Mouse (Mus musculus): ENCODE measurements at regions not wholly inside any gene's neighbourhood (a gene's known extent, or its start where the extent isn't known, plus 50 kb on each side); places are given as distances from the start of the nearest gene placed in this dataset.

GRCm38 (mm10) chr9:115775858-115776257, 133.4 kb upstream of the Gadl1 start:
- no peaks in the 10 kb centered on the region for H3K27me3 ChIP-seq
- no peaks in the 10 kb centered on the region for H3K4me1 ChIP-seq
- H3K9ac ChIP-seq (replicated peaks), result no peak overlapping the region
- no peak for ATAC-seq (ENCODE audit: low FRiP score, low read depth)
- 71% methylated on average over 7 of the region's 7 CpGs for WGBS
- 0 out of 2 replicates have a peak, but pooled peaks cover 2% of the 10 kb centered on the region for H3K9me3 ChIP-seq
- no peak overlapping the region for H3K4me2 ChIP-seq (replicated peaks)
- H3K27ac ChIP-seq (replicated peaks), result no peak overlapping the region
- H3K4me3 ChIP-seq, result no peak overlapping the region
- no peaks in the 10 kb centered on the region for H3K36me3 ChIP-seq

DNA sequence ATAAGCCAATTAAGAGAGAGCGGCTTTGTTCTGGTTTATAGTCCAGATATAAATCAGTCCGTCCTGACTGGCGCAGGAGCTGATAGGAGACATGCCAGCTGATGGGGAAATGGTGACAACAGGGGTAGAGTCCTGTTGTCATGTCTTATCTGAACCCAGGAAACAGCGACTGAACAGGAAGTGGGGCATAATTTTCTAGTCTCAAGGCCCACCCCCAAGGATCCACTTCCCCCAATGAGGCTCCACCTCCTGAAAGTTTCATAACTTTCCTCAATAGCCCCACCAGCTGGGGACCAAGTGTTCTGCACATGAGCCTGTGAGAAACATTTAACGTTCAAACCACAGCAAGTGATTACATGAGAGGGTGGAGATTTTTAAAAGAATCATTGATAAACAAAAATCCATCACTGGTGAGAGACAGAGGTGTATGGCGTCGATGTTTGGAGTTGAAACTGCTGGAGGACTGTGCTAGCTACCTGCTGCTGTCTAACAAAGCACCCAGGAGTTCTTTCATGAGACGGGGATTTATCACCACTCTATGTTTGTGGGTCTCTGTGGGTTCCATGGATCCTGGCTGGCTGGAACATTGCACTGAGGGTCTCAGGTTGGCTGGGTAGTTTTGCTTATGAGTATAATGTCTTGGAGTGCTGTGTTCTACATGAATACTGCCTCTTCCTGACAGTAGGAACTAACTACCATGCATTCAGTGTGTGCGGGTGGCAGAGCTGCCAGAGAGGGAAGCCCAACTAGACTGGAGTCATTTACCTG, 132.0 kb upstream of the Gadl1 start:
- ATAC-seq (ENCODE audit: low FRiP score, low read depth), result no peak
- Histone ChIP-seq H3K9ac (replicated peaks) (no peak overlapping the region), H3K4me2 (replicated peaks) (no peak overlapping the region), H3K27me3 (no peaks in the 10 kb centered on the region), H3K36me3 (no peaks in the 10 kb centered on the region), H3K9me3 (0 out of 2 replicates have a peak, but pooled peaks cover 2% of the 10 kb centered on the region), H3K4me1 (no peaks in the 10 kb centered on the region), H3K27ac (replicated peaks) (no peak overlapping the region), H3K4me3 (no peak overlapping the region)
- WGBS, result 91% methylated on average over 9 of the region's 9 CpGs

DNA sequence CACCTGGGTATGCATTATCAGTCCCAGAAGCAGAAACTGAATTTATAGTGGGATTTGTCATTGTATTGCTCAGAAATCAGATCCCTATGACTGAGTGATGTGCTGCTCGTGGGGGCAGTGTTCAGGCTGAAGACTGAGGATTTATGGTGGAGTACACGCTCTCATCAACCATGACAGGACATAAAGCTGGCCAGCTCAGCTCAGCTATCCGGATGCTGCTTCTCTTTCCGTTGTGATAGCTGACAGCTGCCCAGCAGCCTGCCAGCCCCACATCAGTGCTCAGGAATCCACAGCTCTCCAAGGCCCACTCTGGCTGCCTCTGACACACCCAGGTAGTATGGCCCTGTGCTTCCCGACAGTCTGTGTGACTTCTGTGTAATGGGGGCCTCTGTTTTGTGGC, 130.4 kb upstream of the Gadl1 start:
- Histone ChIP-seq H3K9me3 (0 out of 2 replicates have a peak, but pooled peaks cover 2% of the 10 kb centered on the region), H3K27ac (replicated peaks) (no peak overlapping the region), H3K9ac (replicated peaks) (no peak overlapping the region), H3K4me3 (no peak overlapping the region), H3K4me2 (replicated peaks) (no peak overlapping the region), H3K4me1 (no peaks in the 10 kb centered on the region), H3K27me3 (no peaks in the 10 kb centered on the region), H3K36me3 (no peaks in the 10 kb centered on the region)
- WGBS, result 90% methylated on average over 5 of the region's 5 CpGs
- no peak for ATAC-seq (ENCODE audit: low FRiP score, low read depth)

GRCm38 (mm10) chr9:115799330-115799729, 109.9 kb upstream of the Gadl1 start:
- H3K4me3 ChIP-seq, result no peak overlapping the region
- no peak overlapping the region for H3K9ac ChIP-seq (replicated peaks)
- H3K4me1 ChIP-seq, result peaks cover 4% of the 10 kb centered on the region
- H3K27ac ChIP-seq (replicated peaks), result no peak overlapping the region
- ATAC-seq (ENCODE audit: low FRiP score, low read depth), result no peak
- WGBS, result 85% methylated on average over 3 of the region's 3 CpGs
- H3K27me3 ChIP-seq, result no peaks in the 10 kb centered on the region
- no peak overlapping the region for H3K4me2 ChIP-seq (replicated peaks)
- no peaks in the 10 kb centered on the region for H3K9me3 ChIP-seq
- no peaks in the 10 kb centered on the region for H3K36me3 ChIP-seq

GRCm38 (mm10) chr9:115800624-115801023, 108.6 kb upstream of the Gadl1 start:
- Histone ChIP-seq H3K27ac (replicated peaks) (peak overlapping the region; percentile 30), H3K4me2 (replicated peaks) (no peak overlapping the region; the same call in 1 of the 2 replicates), H3K4me1 (peaks cover 10% of the 10 kb centered on the region), H3K9me3 (no peaks in the 10 kb centered on the region), H3K4me3 (no peak overlapping the region), H3K27me3 (no peaks in the 10 kb centered on the region), H3K9ac (replicated peaks) (no peak overlapping the region), H3K36me3 (no peaks in the 10 kb centered on the region)
- 26% methylated on average over 6 of the region's 6 CpGs for WGBS
- ATAC-seq (ENCODE audit: low FRiP score, low read depth), result peak; percentile 38; the same call in 1 of the 2 replicates

DNA sequence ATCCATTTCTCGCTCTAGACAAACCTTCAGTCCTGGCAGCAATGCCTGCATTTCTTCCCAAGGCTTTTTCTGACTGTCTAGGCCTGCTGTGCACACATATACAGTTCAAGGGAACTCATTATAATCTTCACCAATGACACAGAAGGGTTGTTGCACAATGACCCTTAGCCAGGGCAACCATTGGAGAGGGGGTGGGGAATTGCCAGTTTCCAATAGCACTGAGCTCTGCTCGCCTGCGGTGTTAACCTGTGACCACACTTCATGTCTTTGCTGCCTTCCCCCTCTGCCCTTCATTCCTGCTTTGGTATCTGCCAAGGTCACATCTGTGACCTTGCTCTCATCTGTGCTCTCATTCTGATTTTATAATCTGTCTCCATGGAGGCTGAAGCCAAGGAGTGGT, 106.2 kb upstream of the Gadl1 start:
- Histone ChIP-seq H3K9me3 (no peaks in the 10 kb centered on the region), H3K27me3 (no peaks in the 10 kb centered on the region)
- 81% methylated on average over 3 of the region's 3 CpGs for WGBS

DNA sequence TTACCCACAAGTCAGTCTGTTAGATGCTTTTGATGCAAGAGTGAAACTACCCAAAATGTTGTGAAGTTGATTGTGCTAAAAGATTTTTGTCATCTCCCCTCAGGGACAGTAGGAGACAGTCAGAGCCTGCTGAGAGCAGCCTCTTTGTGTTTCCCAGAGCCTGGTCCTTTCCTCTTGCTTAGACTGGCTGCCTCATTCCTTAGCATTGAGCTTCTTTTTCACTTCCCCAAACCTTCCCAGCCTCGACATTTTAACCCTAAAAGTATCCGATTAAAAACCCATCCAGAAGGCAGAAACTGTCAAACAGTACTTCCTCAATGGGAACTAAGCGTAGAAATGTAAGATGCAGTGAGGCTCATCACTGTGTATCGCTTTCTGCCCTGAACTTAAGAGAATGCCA, 104.0 kb upstream of the Gadl1 start:
- H3K36me3 ChIP-seq, result no peaks in the 10 kb centered on the region
- no peak overlapping the region for H3K4me3 ChIP-seq
- H3K4me2 ChIP-seq (replicated peaks), result no peak overlapping the region
- peaks cover 16% of the 10 kb centered on the region for H3K4me1 ChIP-seq
- H3K27ac ChIP-seq (replicated peaks), result no peak overlapping the region
- WGBS, result 32% methylated on average over 4 of the region's 4 CpGs
- H3K9ac ChIP-seq (replicated peaks), result no peak overlapping the region
- H3K9me3 ChIP-seq, result no peaks in the 10 kb centered on the region
- no peaks in the 10 kb centered on the region for H3K27me3 ChIP-seq
- no peak for ATAC-seq (ENCODE audit: low FRiP score, low read depth)

More for the DNA sequence above, 106.2 kb upstream of the Gadl1 start:
- H3K4me1 ChIP-seq, result peaks cover 16% of the 10 kb centered on the region
- H3K36me3 ChIP-seq, result no peaks in the 10 kb centered on the region
- ATAC-seq (ENCODE audit: low FRiP score, low read depth), result no peak
- H3K9ac ChIP-seq (replicated peaks), result no peak overlapping the region
- no peak overlapping the region for H3K27ac ChIP-seq (replicated peaks)
- H3K4me2 ChIP-seq (replicated peaks), result no peak overlapping the region
- H3K4me3 ChIP-seq, result no peak overlapping the region

DNA sequence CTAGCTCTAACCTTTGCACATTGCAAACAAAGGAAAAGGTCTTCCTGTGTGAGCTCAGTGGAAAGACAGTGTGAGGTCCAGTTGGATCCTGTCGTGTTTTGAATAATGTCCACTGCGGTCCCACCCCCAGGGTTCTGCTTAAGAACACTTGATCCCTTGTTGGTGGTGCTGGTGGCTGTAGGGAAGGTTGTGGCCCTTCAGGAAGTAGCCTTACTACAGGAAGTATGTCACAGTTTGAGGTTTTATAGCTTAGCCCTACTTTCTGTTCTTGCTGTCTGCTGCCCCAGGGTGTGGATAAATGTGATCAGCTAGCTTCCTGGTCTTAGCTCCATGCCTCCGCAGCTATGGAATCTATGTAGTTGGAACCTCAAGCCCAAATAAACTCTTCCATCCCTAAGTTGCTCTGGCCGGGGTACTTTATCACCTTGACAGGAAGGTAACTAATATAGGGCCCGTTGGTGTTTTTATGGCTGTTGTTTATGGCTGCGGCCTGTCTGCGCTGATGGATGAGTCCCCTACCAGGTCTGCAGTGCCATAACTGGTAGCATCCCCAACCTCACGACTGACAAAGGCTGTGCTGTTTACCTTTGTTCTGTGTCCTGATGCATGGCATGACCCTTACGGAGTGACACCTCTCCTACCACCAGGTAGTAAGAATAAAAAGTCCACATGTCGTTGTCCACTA, 103.1 kb upstream of the Gadl1 start:
- H3K9me3 ChIP-seq, result no peaks in the 10 kb centered on the region
- ATAC-seq (ENCODE audit: low FRiP score, low read depth), result no peak

GRCm38 (mm10) chr9:115840186-115840585, 69.1 kb upstream of the Gadl1 start:
- Histone ChIP-seq H3K36me3 (no peaks in the 10 kb centered on the region), H3K9ac (replicated peaks) (no peak overlapping the region), H3K4me1 (0 out of 2 replicates have a peak, but pooled peaks cover 2% of the 10 kb centered on the region), H3K4me2 (replicated peaks) (no peak overlapping the region), H3K27ac (replicated peaks) (no peak overlapping the region), H3K27me3 (no peaks in the 10 kb centered on the region), H3K4me3 (no peak overlapping the region), H3K9me3 (no peaks in the 10 kb centered on the region)
- WGBS, result 69% methylated on average over 5 of the region's 5 CpGs
- no peak for ATAC-seq (ENCODE audit: low FRiP score, low read depth)

More for the DNA sequence above, 103.1 kb upstream of the Gadl1 start:
- Histone ChIP-seq H3K4me2 (replicated peaks) (no peak overlapping the region), H3K4me1 (peaks cover 12% of the 10 kb centered on the region; the same call in 1 of the 2 replicates), H3K4me3 (no peak overlapping the region), H3K27ac (replicated peaks) (no peak overlapping the region), H3K36me3 (no peaks in the 10 kb centered on the region), H3K27me3 (no peaks in the 10 kb centered on the region), H3K9ac (replicated peaks) (no peak overlapping the region)
- 79% methylated on average over 10 of the region's 10 CpGs for WGBS

- Histone ChIP-seq H3K4me3 (no peak overlapping the region), H3K27ac (replicated peaks) (no peak overlapping the region), H3K9me3 (no peaks in the 10 kb centered on the region), H3K36me3 (no peaks in the 10 kb centered on the region), H3K4me2 (replicated peaks) (no peak overlapping the region), H3K27me3 (no peaks in the 10 kb centered on the region), H3K9ac (replicated peaks) (no peak overlapping the region), H3K4me1 (0 out of 2 replicates have a peak, but pooled peaks cover 2% of the 10 kb centered on the region)
- WGBS, result 70% methylated on average over 8 of the region's 8 CpGs
- no peak for ATAC-seq (ENCODE audit: low FRiP score, low read depth)
Observed at GRCm38 (mm10) chr9:115840791-115841190, 68.5 kb upstream of the Gadl1 start.

DNA sequence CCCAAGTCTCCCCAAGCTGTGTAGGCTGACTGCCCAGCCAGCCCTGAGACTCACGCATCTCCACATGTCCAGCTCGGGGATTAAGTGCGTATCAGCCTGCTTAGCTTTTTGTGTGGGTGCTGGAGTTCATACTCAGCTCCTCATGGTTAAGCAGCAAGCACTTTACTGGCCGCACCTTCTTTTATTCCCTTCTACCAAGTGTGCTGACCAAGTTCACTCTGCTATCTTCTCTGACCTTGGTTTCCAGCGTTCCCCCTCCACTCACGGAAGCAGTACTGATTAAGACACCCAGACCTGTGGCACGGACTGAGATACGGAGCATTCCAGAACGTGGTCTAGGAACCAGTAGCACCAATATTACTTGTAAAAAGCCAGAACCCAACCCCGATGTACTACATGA, 67.6 kb upstream of the Gadl1 start:
- no peak overlapping the region for H3K27ac ChIP-seq (replicated peaks)
- H3K4me3 ChIP-seq, result no peak overlapping the region
- H3K9me3 ChIP-seq, result no peaks in the 10 kb centered on the region
- ATAC-seq (ENCODE audit: low FRiP score, low read depth), result no peak
- no peaks in the 10 kb centered on the region for H3K36me3 ChIP-seq
- H3K27me3 ChIP-seq, result no peaks in the 10 kb centered on the region
- 83% methylated on average over 10 of the region's 10 CpGs for WGBS
- no peak overlapping the region for H3K4me2 ChIP-seq (replicated peaks)
- H3K9ac ChIP-seq (replicated peaks), result no peak overlapping the region
- H3K4me1 ChIP-seq, result 0 out of 2 replicates have a peak, but pooled peaks cover 2% of the 10 kb centered on the region

DNA sequence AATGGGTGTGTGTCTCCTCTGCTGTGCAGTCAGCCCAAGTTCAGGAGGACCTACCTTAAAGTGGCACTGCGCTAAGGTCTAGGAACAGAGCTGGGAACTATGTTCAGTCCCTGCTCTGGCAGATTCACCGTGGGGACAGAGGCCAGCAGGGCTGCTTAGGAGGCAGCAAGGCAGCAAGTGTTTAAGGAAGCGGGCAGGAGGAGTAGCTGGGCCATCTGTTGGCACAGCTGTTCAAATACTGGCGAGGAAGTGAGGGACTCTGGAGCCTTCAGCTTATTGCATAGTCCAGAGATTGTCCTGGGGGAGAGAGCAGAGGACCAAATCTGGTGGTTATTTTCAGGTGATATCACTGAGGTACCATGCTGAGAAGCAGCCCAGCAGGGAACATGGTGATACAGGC, 64.9 kb upstream of the Gadl1 start:
- H3K27ac ChIP-seq (replicated peaks), result no peak overlapping the region
- no peak overlapping the region for H3K4me2 ChIP-seq (replicated peaks)
- no peak overlapping the region for H3K4me3 ChIP-seq
- no peak for ATAC-seq (ENCODE audit: low FRiP score, low read depth)
- no peaks in the 10 kb centered on the region for H3K27me3 ChIP-seq
- 70% methylated on average over 4 of the region's 4 CpGs for WGBS
- no peak overlapping the region for H3K9ac ChIP-seq (replicated peaks)
- H3K36me3 ChIP-seq, result no peaks in the 10 kb centered on the region
- 0 out of 2 replicates have a peak, but pooled peaks cover 2% of the 10 kb centered on the region for H3K4me1 ChIP-seq
- H3K9me3 ChIP-seq, result no peaks in the 10 kb centered on the region
